Mouse (Mus musculus) kidney, embryonic 16.5 days (tissue): ENCODE measurements around the gene Mmp11. TPM values are rescaled to one million over a fixed set of nuclear protein-coding genes. Genes with fewer than 3 reads are reported as not detected.

Experiments
- polyA plus RNA-seq: library from polyadenylated mRNA; unstranded; fragments of >200 nt; fragmentation: Nextera tagmentation; extraction: Ambion mirVana; gene quantifications from 2 replicates; pipeline ENCODE4 v1.2.1, GENCODE M21; 2015

Mmp11 gene
- polyA plus RNA-seq, 1 experiment from 2014 or later = 62.1 TPM

Other genes starting within 250 kb of the Mmp11 start
- 34.0 and 34.9 TPM in 2 replicates for gene Cabin1, start 172.2 kb downstream of the Mmp11 start, polyA plus RNA-seq
- 80.2 and 86.9 TPM in 2 replicates for gene Ddt, start 163.1 kb downstream of the Mmp11 start, polyA plus RNA-seq
- gene Gm20441, start 155.5 kb downstream of the Mmp11 start, polyA plus RNA-seq = 0.59 TPM in 1 of 2 replicates, not detected in the other
- 54.8 and 56.5 TPM in 2 replicates for gene Gstt3, start 155.1 kb downstream of the Mmp11 start, polyA plus RNA-seq
- 16.5 and 19.7 TPM in 2 replicates for gene Gstt1, start 137.9 kb downstream of the Mmp11 start, polyA plus RNA-seq
- gene Gstt4, start 114.0 kb downstream of the Mmp11 start, polyA plus RNA-seq = not detected in 2 replicates
- gene Gstt2, start 99.1 kb downstream of the Mmp11 start, polyA plus RNA-seq = 53.0 and 56.2 TPM in 2 replicates
- gene Mif, start 76.3 kb downstream of the Mmp11 start, polyA plus RNA-seq = 2,002 and 2,111 TPM in 2 replicates
- 4.0 and 4.4 TPM in 2 replicates for gene Derl3, start 43.1 kb downstream of the Mmp11 start, polyA plus RNA-seq
- gene Smarcb1, start 14.9 kb downstream of the Mmp11 start, polyA plus RNA-seq = 239 and 250 TPM in 2 replicates
- gene Chchd10, start 3.4 kb downstream of the Mmp11 start, polyA plus RNA-seq = 198 and 237 TPM in 2 replicates
- gene Gm867, start 4.2 kb upstream of the Mmp11 start, polyA plus RNA-seq = 0.40 and 0.50 TPM in 2 replicates
- 0.72 and 1.9 TPM in 2 replicates for gene Vpreb3, start 6.6 kb upstream of the Mmp11 start, polyA plus RNA-seq
- gene Gm5134, start 18.0 kb upstream of the Mmp11 start, polyA plus RNA-seq = not detected in 2 replicates
- 22.9 and 25.1 TPM in 2 replicates for gene Zfp280b, start 96.2 kb upstream of the Mmp11 start, polyA plus RNA-seq
- 0.12 and 0.15 TPM in 2 replicates for gene Slc5a4b, start 174.5 kb upstream of the Mmp11 start, polyA plus RNA-seq
- not detected in 2 replicates for gene Slc5a4a, start 211.0 kb upstream of the Mmp11 start, polyA plus RNA-seq